Mouse (Mus musculus) G1E (cell line): ENCODE measurements around the gene Ccdc32. TPM values are rescaled to one million over a fixed set of nuclear protein-coding genes. Genes with fewer than 3 reads are reported as not detected.
"Not testable (repeated sequence)": the region's sequence is repeated elsewhere in the genome, so short reads cannot be mapped to it uniquely, and the experiment has no call there.

Experiments
- ATAC-seq: 2 replicates; pipeline ENCODE4 v1.8.0; 2016; ENCODE audit warnings: mild to moderate bottlenecking; ENCODE audit not compliant: insufficient number of reproducible peaks, poor library complexity, low FRiP score, severe bottlenecking; ENCODE audit errors: extremely low read depth
- DNase-seq: peaks from one replicate; pipeline ENCODE4 v3.0.0; 2012; ENCODE audit warnings: low spot score
- H3K27me3 ChIP-seq: 2 replicates; pipeline ENCODE4 v1.6.1; 2012; ENCODE audit warnings: mild to moderate bottlenecking, low read length, inconsistent platforms; ENCODE audit not compliant: insufficient read depth
- H3K36me3 ChIP-seq: replicated peaks from 2 replicates; pipeline ENCODE3; 2012; ENCODE audit warnings: mild to moderate bottlenecking, inconsistent platforms
- H3K4me1 ChIP-seq: 2 replicates; pipeline ENCODE4 v1.6.1; 2012; ENCODE audit warnings: low read depth, low read length, inconsistent platforms, mixed read lengths; ENCODE audit not compliant: insufficient read depth
- H3K4me3 ChIP-seq: 2 replicates; pipeline ENCODE4 v1.5.1; 2012; ENCODE audit warnings: low read depth, mild to moderate bottlenecking, inconsistent platforms, low read length, moderate library complexity, mixed read lengths
- H3K9me3 ChIP-seq: replicated peaks from 2 replicates; pipeline ENCODE4 v1.6.1; 2012; ENCODE audit warnings: inconsistent platforms
- CTCF ChIP-seq: IDR thresholded peaks from 2 replicates; pipeline ENCODE4 v1.5.1; 2012; ENCODE audit warnings: low read depth, low read length, inconsistent platforms, mixed read lengths
- GATA1 ChIP-seq: IDR thresholded peaks from 2 replicates; pipeline ENCODE4 v1.6.1; 2012; ENCODE audit warnings: borderline replicate concordance, low read length, inconsistent platforms, mixed read lengths
- GATA2 ChIP-seq: IDR thresholded peaks from 2 replicates; pipeline ENCODE4 v1.6.1; 2012; ENCODE audit warnings: low read depth, low read length, inconsistent platforms, borderline replicate concordance
- POLR2AphosphoS5 ChIP-seq: IDR thresholded peaks from 2 replicates; pipeline ENCODE4 v1.6.1; 2012; ENCODE audit warnings: low read depth, low read length, inconsistent platforms; ENCODE audit not compliant: insufficient replicate concordance
- TAL1 ChIP-seq: conservative IDR thresholded peaks from 2 replicates; pipeline ENCODE4 v1.6.1; 2012; ENCODE audit warnings: low read depth, low read length, inconsistent platforms, mixed read lengths
- polyA plus RNA-seq: library from polyadenylated mRNA; stranded (reverse); fragments of >175 nt; gene quantifications from 2 replicates; pipeline ENCODE4 v1.2.3, GENCODE M21; 2012
- total RNA-seq, 2 experiments: library from RNA; stranded (forward) in 1 of 2; stranded (reverse) in 1 of 2; fragments of 200-1000 nt in 1 of 2; fragments of >200 nt in 1 of 2; fragmentation: Nextera tagmentation in 1 of 2; gene quantifications; 2 replicates each; pipeline ENCODE4 v1.2.3; 2014 to 2017

The Ccdc32 gene
- total and polyA plus RNA-seq, 3 experiments = 13.7 to 28.1 (median 27.3) TPM

GRCm38 (mm10) chr2:119024536-119025238 lies 4.5 kb downstream of the Ccdc32 start:
- Histone ChIP-seq H3K9me3 (no peaks in the 10 kb centered on the region), H3K36me3 (peaks cover 61% of the 10 kb centered on the region), H3K4me1 (peaks cover 53% of the 10 kb centered on the region), H3K4me3 (no peak overlapping the region; the same call in 1 of the 2 replicates), H3K27me3 (no peaks in the 10 kb centered on the region)
- TF ChIP-seq GATA2 = no peak
- TF ChIP-seq GATA1 = no peak
- TF ChIP-seq CTCF = no peak
- peak; percentile 90 for TF ChIP-seq TAL1
- peak; percentile 59 for DNase-seq
- peak; percentile 85 for ATAC-seq

- TF ChIP-seq GATA1 (no peak), TAL1 (no peak), GATA2 (no peak), CTCF (no peak), POLR2AphosphoS5 (no peak)
- Histone ChIP-seq H3K4me3 (no peak overlapping the region), H3K9me3 (peaks cover 4% of the 10 kb centered on the region), H3K36me3 (peaks cover 76% of the 10 kb centered on the region), H3K27me3 (no peaks in the 10 kb centered on the region), H3K4me1 (peaks cover 45% of the 10 kb centered on the region)
- no peak for ATAC-seq
- DNase-seq = no peak
These were observed 6.0 kb downstream of the Ccdc32 start for GRCm38 (mm10) chr2:119023154-119023660.

GRCm38 (mm10) chr2:119019538-119019937 lies 9.7 kb downstream of the Ccdc32 start:
- Histone ChIP-seq H3K9me3 (peaks cover 9% of the 10 kb centered on the region), H3K36me3 (peaks cover 64% of the 10 kb centered on the region), H3K4me3 (no peak overlapping the region), H3K27me3 (no peaks in the 10 kb centered on the region), H3K4me1 (peaks cover 24% of the 10 kb centered on the region)
- DNase-seq (no peak), ATAC-seq (no peak)
- TF ChIP-seq GATA1 (no peak), GATA2 (no peak), TAL1 (no peak), POLR2AphosphoS5 (no peak), CTCF (no peak)

- H3K27me3 ChIP-seq = no peaks in the 10 kb centered on the region
- no peak for TF ChIP-seq TAL1
- H3K4me3 ChIP-seq = no peak overlapping the region
- peaks cover 63% of the 10 kb centered on the region for H3K36me3 ChIP-seq
- DNase-seq (no peak), ATAC-seq (no peak)
- H3K4me1 ChIP-seq = peaks cover 20% of the 10 kb centered on the region
- H3K9me3 ChIP-seq = peaks cover 9% of the 10 kb centered on the region
These were observed 10.1 kb downstream of the Ccdc32 start for GRCm38 (mm10) chr2:119019131-119019530.

GRCm38 (mm10) chr2:119018391-119019122 lies 10.6 kb downstream of the Ccdc32 start:
- ATAC-seq = no peak
- Histone ChIP-seq H3K4me1 (peaks cover 15% of the 10 kb centered on the region), H3K27me3 (no peaks in the 10 kb centered on the region), H3K4me3 (no peak overlapping the region), H3K9me3 (peaks cover 9% of the 10 kb centered on the region), H3K36me3 (peaks cover 58% of the 10 kb centered on the region)
- no peak for TF ChIP-seq CTCF
- no peak for TF ChIP-seq GATA2
- TF ChIP-seq POLR2AphosphoS5 = no peak
- TF ChIP-seq GATA1 = no peak
- TF ChIP-seq TAL1 = no peak
- DNase-seq = no peak

GRCm38 (mm10) chr2:119017647-119018046 lies 11.5 kb downstream of the Ccdc32 start:
- H3K36me3 ChIP-seq = peaks cover 51% of the 10 kb centered on the region
- H3K4me1 ChIP-seq = peaks cover 10% of the 10 kb centered on the region
- ATAC-seq (no peak), DNase-seq (no peak)
- no peak overlapping the region for H3K4me3 ChIP-seq
- TF ChIP-seq GATA2 = no peak
- TF ChIP-seq TAL1 = no peak
- TF ChIP-seq CTCF = no peak
- no peak for TF ChIP-seq GATA1
- no peak for TF ChIP-seq POLR2AphosphoS5
- peaks cover 9% of the 10 kb centered on the region for H3K9me3 ChIP-seq
- no peaks in the 10 kb centered on the region for H3K27me3 ChIP-seq

GRCm38 (mm10) chr2:119016312-119016711 lies 12.9 kb downstream of the Ccdc32 start:
- not testable (repeated sequence) for DNase-seq, H3K4me3 ChIP-seq, H3K9me3 ChIP-seq, H3K27me3 ChIP-seq, ATAC-seq
- Histone ChIP-seq H3K36me3 (peaks cover 40% of the 10 kb centered on the region), H3K4me1 (peaks cover 10% of the 10 kb centered on the region)
